Mouse (Mus musculus) frontal cortex, adult 2 months (tissue): Measurements from ENCODE around the gene Lonp2. TPM values are rescaled to one million over a fixed set of nuclear protein-coding genes. Genes with fewer than 3 reads are reported as not detected.

Experiments
- DNase-seq, 2 experiments: peaks; one replicate each; pipeline ENCODE4 v3.0.0; 2022; ENCODE audit warnings: low spot score in 1 of 2; ENCODE audit errors: extremely low spot score in 1 of 2
- polyA plus RNA-seq: library from polyadenylated mRNA; depleted of rRNA; stranded (reverse); fragments of >200 nt; gene quantifications from 2 replicates; pipeline ENCODE4 v1.2.3, GENCODE M21; 2012

The Lonp2 gene
- polyA plus RNA-seq, 1 experiment, result 51.8 TPM

GRCm38 (mm10) chr8:86617759-86618387 lies 6.0 kb upstream of the Lonp2 start:
- DNase-seq, result no peak

DNA sequence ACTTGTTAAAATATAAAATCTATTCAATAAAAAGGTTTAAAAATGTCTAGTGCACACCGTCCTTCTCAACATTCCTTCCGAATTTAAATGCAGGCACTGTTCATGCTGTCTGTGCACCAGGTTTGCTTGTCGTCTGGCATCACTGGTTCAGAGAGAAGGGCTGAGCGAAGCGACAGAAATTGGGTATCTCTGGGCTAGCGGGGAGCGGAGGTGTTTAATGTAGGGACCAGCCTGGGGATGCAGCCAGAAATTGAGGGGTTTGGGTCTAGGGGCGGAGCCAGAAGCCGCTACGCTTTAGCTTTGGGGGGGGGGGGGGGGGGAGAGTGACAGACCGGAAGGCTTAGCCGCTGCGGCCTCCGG lies 312 bp upstream of the Lonp2 start:
- DNase-seq, result no peak

GRCm38 (mm10) chr8:86624915-86625314 lies 1.1 kb downstream of the Lonp2 start:
- DNase-seq, result no peak

GRCm38 (mm10) chr8:86630212-86630611 lies 6.4 kb downstream of the Lonp2 start:
- no peak for DNase-seq

- DNase-seq, result no peak
Measured at GRCm38 (mm10) chr8:86631395-86631794, 7.6 kb downstream of the Lonp2 start.

DNA sequence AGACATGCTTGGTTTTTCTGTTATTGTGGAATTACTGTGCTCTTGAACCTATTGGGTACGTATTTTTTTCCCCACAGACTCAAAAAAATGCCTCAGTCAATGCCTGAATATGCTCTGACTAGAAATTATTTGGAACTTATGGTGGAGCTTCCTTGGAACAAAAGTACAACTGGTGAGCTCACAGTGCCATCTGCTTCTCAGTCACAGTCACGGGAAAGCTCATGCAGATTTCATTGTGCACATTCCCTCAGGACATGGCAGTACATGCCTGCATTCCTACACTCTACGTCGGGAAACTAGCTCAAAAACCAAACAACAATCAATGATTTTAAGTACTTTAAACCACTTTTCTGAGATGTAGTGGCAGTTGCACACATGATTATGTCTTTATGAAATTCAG lies 14.0 kb downstream of the Lonp2 start:
- peak in 1 of 2 experiments; percentile 36 for DNase-seq

DNA sequence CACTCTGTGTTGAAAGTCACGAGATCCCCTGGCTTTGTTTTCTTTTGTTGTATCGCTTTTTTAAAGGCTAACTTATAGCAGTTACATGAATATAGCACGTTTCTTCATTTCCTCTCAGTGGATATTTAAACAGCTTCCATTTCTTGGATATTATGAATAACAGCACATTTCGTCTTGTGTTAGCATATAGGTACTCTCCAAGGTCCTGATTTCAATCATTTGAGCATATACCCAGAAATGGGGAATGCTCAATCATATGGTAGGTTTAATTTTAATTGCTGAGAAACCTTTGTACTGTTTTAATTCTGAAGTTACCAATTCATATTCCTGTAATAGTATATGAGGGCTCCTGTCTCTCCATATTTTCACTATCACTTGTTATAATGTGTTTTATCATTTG lies 15.1 kb downstream of the Lonp2 start:
- no peak for DNase-seq

DNA sequence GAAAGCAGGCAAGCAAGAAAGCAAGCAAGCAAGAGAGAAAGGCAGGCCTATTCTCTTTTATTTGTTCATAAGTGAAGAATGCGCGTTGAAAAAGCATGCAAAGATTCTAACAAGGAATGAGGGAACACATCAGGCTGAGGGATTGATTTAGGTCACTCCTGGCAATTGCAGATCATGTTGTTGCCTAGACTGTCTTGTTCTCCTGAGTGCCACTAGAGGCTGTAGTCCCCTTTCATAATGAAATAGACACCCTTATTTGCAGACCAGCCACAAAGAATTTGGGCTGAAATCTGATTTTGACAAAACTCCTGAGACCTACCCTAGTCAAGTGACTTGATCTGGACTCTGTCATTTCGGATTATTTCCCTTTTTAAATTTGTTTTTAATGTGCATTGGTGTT lies 18.8 kb downstream of the Lonp2 start:
- DNase-seq, result no peak

- DNase-seq, result no peak
Measured at GRCm38 (mm10) chr8:86644661-86645060, 20.8 kb downstream of the Lonp2 start.

GRCm38 (mm10) chr8:86647771-86648170 lies 23.9 kb downstream of the Lonp2 start:
- DNase-seq, result peak in 1 of 2 experiments; percentile 31

GRCm38 (mm10) chr8:86651416-86651815 lies 27.6 kb downstream of the Lonp2 start:
- peak; percentile 82 to 85 for DNase-seq

- DNase-seq, result no peak
Measured at GRCm38 (mm10) chr8:86652546-86652945, 28.7 kb downstream of the Lonp2 start.

DNA sequence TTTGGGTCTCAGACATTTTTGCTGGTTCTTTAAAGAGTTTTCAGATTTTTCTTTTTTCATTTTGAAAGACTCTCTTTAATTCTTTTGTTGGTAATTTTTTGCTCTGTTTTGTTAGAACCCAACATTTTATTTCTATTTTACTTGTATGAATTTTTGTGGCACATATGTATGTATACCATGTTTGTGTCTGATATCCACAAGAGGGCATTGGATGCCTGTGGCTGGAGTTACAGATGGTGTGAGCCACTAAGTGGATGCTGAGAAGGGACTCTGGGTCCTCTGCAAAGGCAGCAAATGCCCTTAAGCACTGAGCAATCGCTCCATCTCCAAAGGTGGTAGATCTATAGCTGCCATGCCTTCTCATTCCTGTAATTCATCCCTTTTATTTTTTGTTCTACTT lies 30.7 kb downstream of the Lonp2 start:
- DNase-seq, result no peak

- DNase-seq, result no peak
Measured at GRCm38 (mm10) chr8:86668750-86669149, 44.9 kb downstream of the Lonp2 start.

DNA sequence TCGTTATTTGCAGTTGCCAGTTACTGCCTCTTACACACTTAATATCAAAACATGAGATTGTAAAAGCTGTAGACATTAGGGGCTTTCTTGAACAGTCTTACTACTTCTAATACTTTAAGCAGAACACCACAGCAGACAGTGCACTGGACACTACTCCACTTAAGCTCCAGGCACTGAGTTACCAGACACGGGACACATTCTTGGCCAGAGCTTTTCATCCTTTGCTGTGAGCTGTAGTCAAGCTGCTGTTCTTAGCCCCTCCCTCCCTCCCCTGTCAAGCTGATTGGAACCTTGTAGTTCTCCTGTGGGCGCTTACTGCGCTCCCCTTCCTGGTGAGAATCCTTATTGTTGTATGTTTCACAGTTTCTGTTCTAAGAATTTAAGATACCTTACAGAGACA lies 45.4 kb downstream of the Lonp2 start:
- DNase-seq, result no peak

- no peak for DNase-seq
Measured at GRCm38 (mm10) chr8:86686629-86687028, 62.8 kb downstream of the Lonp2 start.

- no peak for DNase-seq
Measured at GRCm38 (mm10) chr8:86692107-86692506, 68.3 kb downstream of the Lonp2 start.

DNA sequence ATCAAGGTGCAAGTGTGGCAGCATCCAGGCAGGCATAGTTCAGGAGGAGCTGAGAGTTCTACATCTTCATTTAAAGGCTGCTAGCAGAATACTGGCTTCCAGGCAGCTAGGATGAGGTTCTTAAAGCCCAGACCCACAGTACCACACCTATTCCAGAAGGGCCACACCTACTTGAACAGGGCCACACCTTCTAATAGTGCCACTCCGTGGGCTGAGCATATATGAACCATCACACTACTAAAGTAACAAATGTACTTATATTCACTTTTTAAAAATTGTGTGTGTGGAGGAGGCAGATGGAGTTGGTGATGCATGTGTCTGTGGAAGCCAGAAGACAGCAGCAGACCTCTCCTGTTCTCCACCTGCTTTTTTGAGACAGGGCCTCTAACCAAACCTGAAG lies 70.2 kb downstream of the Lonp2 start:
- DNase-seq, result no peak

DNA sequence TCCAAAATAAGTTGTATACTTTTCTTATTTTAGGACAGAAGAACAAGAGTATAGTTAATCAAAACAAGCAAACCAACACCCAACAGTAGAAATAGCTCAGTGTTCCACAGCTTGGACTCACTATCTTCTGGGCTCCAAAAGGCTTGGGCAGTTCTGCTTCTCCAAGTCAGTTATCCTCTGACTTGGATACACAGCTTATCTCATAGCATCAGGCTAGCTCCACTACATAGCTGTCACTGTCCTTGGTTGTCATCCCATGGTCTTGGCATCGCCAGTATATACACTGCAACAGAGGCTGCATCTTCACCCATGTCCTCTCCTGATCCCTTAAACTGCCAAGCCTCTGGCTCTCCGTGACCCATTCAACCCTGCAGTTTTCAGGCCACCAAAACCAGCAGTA lies 71.9 kb downstream of the Lonp2 start:
- no peak for DNase-seq

GRCm38 (mm10) chr8:86698811-86699421 lies 75.1 kb downstream of the Lonp2 start:
- DNase-seq, result no peak

DNA sequence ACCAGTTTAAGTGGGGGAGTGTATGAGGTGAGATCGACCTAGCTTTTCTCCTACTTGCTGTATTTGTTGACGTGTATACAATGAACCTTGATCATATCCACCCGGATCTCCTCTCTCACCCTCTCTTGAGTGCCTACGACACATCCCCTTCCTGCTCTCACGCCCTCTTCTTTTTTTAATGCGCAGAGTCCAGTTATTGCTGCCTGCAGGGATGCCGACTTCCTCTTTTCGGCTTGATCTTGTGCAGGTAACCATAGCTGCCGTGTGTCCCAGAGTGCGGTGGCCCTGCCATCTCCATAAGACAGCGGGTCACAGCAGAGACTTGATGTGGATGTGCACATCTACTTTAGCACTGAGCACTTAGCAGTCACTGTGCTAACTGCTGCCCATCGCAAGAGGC lies 75.6 kb downstream of the Lonp2 start:
- no peak for DNase-seq

- no peak for DNase-seq
Measured at GRCm38 (mm10) chr8:86702453-86702852, 78.6 kb downstream of the Lonp2 start.

- DNase-seq, result peak in 1 of 2 experiments; percentile 41
Measured at GRCm38 (mm10) chr8:86705317-86705716, 81.5 kb downstream of the Lonp2 start.
